Mouse (Mus musculus) ES-E14 (cell line): ENCODE results near the gene Lrguk. TPM values are rescaled to one million over a fixed set of nuclear protein-coding genes. Genes with fewer than 3 reads are reported as not detected.
A peak's percentile ranks its signal among the peaks of the same experiment; 100 is the strongest.

Experiments
- DNase-seq: peaks from one replicate; pipeline ENCODE4 v3.0.0-alpha.2; 2013; ENCODE audit warnings: low read depth, low spot score
- H3K27ac ChIP-seq: 2 replicates; pipeline ENCODE4 v1.5.1; 2012; ENCODE audit warnings: low read depth, mild to moderate bottlenecking, low read length, moderate library complexity, mixed read lengths; ENCODE audit not compliant: poor library complexity, insufficient read depth, severe bottlenecking
- H3K36me3 ChIP-seq: 2 replicates; pipeline ENCODE4 v1.6.1; 2012; ENCODE audit warnings: mild to moderate bottlenecking, low read length, moderate library complexity, mixed read lengths; ENCODE audit not compliant: control insufficient read depth, poor library complexity, insufficient read depth, severe bottlenecking
- H3K4me1 ChIP-seq, 2 experiments: fragments of 150-350 bp in 1 of 2; sonication (generic) in 1 of 2; 2 replicates each; pipeline ENCODE4 v1.6.1; 2012; ENCODE audit warnings: low read length in 2 of 2, mild to moderate bottlenecking in 1 of 2, mixed read lengths in 1 of 2; ENCODE audit not compliant: control insufficient read depth in 2 of 2, insufficient read depth in 2 of 2, poor library complexity in 1 of 2
- H3K4me3 ChIP-seq, 2 experiments: fragments of 150-350 bp in 1 of 2; sonication (generic) in 1 of 2; 2 replicates each; pipeline ENCODE4 v1.5.1; 2012; ENCODE audit warnings: low read length in 2 of 2, low read depth in 1 of 2, mild to moderate bottlenecking in 1 of 2, mixed read lengths in 1 of 2; ENCODE audit not compliant: insufficient read depth in 1 of 2, poor library complexity in 1 of 2, severe bottlenecking in 1 of 2
- H3K9ac ChIP-seq: 2 replicates; pipeline ENCODE4 v1.6.1; 2012; ENCODE audit warnings: low read depth, mild to moderate bottlenecking, low read length, mixed read lengths; ENCODE audit not compliant: poor library complexity, insufficient read depth, severe bottlenecking
- H3K9me3 ChIP-seq: fragments of 150-350 bp; sonication (generic); 2 replicates; pipeline ENCODE4 v1.6.1; 2012; ENCODE audit warnings: low read depth, mild to moderate bottlenecking, low read length; ENCODE audit not compliant: control insufficient read depth, insufficient read depth
- CHD2 ChIP-seq: IDR thresholded peaks from 2 replicates; pipeline ENCODE4 v1.6.1; 2014; ENCODE audit warnings: mild to moderate bottlenecking, low read depth, low read length, inconsistent platforms
- HCFC1 ChIP-seq: IDR thresholded peaks from 2 replicates; pipeline ENCODE4 v1.6.1; 2012; ENCODE audit warnings: low read length, inconsistent platforms, borderline replicate concordance; ENCODE audit not compliant: insufficient read depth
- MAFK ChIP-seq: IDR thresholded peaks from 2 replicates; pipeline ENCODE4 v1.6.1; 2014; ENCODE audit warnings: mild to moderate bottlenecking, low read depth, low read length, inconsistent platforms; ENCODE audit not compliant: insufficient read depth
- ZC3H11A ChIP-seq: IDR thresholded peaks from 2 replicates; pipeline ENCODE4 v1.6.1; 2012; ENCODE audit warnings: low read depth, mild to moderate bottlenecking, inconsistent platforms, low read length, borderline replicate concordance
- ZNF384 ChIP-seq: IDR thresholded peaks from 2 replicates; pipeline ENCODE4 v1.6.1; 2012; ENCODE audit warnings: low read depth, low read length, inconsistent platforms
- in situ Hi-C, 2 experiments: fragments of 600-800 bp; cut with MboI; formaldehyde crosslinking; loops; one replicate each; pipeline ENCODE4 v1.15.1; 2025; ENCODE audit warnings: low sequenced_read_pairs in 2 of 2, inconsistent platforms in 1 of 2; ENCODE audit not compliant: unreplicated experiment in 2 of 2
- total RNA-seq: library from RNA; depleted of rRNA; stranded (reverse); fragments of 300-350 nt; gene quantifications from 2 replicates; pipeline ENCODE4 v1.2.3, GENCODE M21; 2012; rRNA removed

Gene Lrguk
- total RNA-seq = 1.7 and 2.0 TPM in 2 replicates

DNA sequence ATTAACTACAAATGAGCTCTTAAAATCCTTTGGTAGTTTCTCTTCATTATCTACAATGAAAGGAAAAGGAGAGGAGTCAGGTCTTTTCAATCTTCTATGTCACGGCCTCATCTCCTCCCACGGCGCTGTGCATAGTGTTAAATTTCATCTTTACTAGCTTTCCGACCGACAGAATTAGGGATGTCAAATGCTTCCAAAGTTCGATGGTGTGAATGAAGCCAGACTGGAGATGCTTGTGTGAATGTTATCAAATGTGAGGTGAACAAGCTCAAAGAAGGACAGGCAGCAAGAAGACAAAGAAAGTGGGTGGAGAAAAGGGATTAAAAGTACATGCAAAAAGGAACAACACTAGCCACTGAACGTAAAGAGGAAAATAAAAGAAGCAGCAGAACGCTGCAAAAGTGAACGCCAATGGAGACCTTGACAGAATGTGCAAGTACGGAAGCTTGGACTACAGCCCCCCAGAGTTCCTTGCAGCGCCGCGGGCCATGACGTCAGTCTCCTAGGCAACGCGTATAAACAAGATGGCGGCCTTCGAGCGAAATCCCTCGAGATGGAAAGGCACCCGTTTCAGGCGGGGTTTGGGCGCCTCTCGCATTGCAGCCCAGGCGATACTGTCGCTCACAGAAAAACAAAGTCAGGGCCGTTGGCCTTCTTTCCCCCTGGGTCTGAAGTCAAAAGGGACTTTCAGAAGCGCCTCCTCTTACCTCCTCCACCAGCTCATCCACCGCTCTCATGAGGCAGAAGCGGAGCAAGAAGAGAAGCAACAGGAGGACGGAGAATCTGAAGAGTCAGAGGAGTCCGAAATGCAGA is at the start of gene Lrguk:
Gene Lrguk (plus strand): TSS at position 516 of the 813 bp plus-strand sequence.
- TF ChIP-seq ZNF384 = no peak
- peak; percentile 78 for TF ChIP-seq CHD2
- TF ChIP-seq HCFC1 = peak; percentile 74
- Histone ChIP-seq H3K4me3 (peak within 1 kb of the TSS; percentile 62 to 85), H3K4me1 (peaks cover 0 to 5% of the 10 kb centered on the region in 2 experiments; a peak in 1 of 4 replicates), H3K27ac (no peak within 1 kb of the TSS), H3K9ac (peak within 1 kb of the TSS; percentile 69), H3K36me3 (no peaks in the 10 kb centered on the region), H3K9me3 (no peaks in the 10 kb centered on the region)
- in situ Hi-C loops = no loop called here
- peak; percentile 85 for DNase-seq

DNA sequence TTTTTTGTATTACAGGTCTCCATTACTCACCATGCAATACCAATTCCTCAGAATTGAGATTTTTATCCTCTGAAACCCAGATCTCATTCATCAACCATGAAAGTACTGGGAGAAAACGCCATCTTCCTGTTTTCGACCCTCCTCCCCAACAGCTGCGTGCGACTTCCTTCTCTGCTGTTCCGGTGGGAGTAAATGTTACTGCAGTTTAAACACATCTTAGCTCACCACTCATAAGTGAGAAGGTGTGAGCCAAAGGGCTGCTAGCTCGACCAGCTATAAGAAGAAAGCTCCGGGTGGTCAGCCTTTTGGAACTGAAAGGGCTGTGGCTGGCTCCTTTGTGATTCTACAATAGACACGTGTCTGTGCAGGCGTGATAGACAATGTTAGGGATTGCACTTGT is 46.5 kb upstream of the Lrguk start:
- Histone ChIP-seq H3K36me3 (no peaks in the 10 kb centered on the region), H3K27ac (no peak overlapping the region), H3K4me1 (no peaks in the 10 kb centered on the region), H3K9me3 (no peaks in the 10 kb centered on the region), H3K4me3 (no peak overlapping the region), H3K9ac (no peak overlapping the region)
- no peak for DNase-seq
- in situ Hi-C loops = no loop called here
- TF ChIP-seq HCFC1 (no peak), MAFK (no peak)

DNA sequence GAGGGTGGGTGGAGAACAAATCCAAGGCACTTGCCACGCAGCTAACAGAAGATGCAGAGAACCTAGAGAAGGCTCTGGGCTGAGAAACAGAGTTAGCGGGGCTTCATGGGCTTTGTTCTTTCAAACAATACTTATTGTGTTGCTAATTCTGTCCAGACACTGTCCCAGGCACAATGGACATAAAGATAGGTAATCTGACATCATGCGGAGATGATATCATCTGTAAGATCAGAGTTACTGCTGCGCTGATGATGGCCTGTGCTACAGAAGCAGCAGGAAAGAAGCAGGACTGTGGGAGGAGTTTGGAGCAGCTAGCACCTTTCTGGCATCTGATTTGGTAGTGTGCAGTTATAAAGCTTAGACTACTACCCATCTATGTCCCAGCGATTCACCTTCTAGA is 42.1 kb upstream of the Lrguk start:
- no peak for TF ChIP-seq ZC3H11A
- TF ChIP-seq MAFK = no peak
- no peak for TF ChIP-seq CHD2
- no peak for TF ChIP-seq ZNF384
- no peak for TF ChIP-seq HCFC1
- no peak overlapping the region for H3K4me3 ChIP-seq
- no peak overlapping the region for H3K27ac ChIP-seq
- peaks cover 0 to 2% of the 10 kb centered on the region in 2 experiments; a peak in 1 of 4 replicates for H3K4me1 ChIP-seq
- no peaks in the 10 kb centered on the region for H3K9me3 ChIP-seq
- in situ Hi-C loops = no loop called here
- H3K36me3 ChIP-seq = no peaks in the 10 kb centered on the region
- no peak overlapping the region for H3K9ac ChIP-seq
- no peak for DNase-seq

DNA sequence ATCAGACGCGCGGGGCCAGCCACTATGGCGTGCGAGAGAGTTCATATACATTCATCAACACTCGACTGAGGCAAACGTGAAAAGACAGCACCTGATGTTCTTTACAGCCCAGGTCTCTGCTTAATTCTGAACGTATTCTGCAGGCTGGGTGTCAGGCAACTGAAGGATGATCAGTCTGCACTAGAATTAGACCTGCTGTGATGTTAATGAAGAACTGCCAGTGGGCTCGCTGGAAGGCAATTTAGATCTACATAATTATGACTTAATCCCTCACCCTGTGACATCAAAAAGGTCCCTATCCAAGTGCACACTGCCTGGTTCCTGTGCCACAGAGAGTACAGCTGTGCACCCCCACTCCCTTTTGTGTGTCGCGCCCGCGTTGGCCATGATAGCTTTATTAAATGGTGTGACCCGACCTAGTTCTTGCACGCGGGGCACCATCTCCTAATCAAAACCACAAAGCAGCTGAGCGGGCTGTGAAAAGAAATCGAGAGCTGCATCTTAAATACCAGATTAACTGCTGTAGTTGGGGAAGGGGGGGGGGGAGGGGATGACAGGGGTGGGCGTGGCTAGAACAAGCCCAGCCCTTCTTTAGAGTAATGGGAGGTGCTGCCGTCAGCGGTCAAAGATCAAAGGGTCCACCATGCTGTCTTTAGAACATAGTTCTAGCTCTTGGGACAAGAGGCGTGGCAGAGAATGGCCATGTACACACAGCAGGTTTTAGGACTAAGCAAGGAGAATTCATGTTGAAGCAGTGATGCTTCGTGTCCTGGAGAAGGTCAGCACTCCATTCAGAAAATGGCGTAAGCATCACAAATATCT is 36.8 kb upstream of the Lrguk start:
- in situ Hi-C loops = no loop called here
- peak; percentile 24 for DNase-seq
- H3K9me3 ChIP-seq = no peaks in the 10 kb centered on the region
- TF ChIP-seq CHD2 (no peak), MAFK (no peak), ZNF384 (no peak), HCFC1 (no peak), ZC3H11A (no peak)
- peaks cover 0 to 17% of the 10 kb centered on the region in 2 experiments; a peak in 2 of 4 replicates for H3K4me1 ChIP-seq
- H3K9ac ChIP-seq = no peak overlapping the region
- no peak overlapping the region for H3K27ac ChIP-seq
- H3K4me3 ChIP-seq = no peak overlapping the region
- H3K36me3 ChIP-seq = no peaks in the 10 kb centered on the region
